Mouse (Mus musculus) frontal cortex, postnatal 10 days (tissue): Measurements from ENCODE around the gene Mcm8.

Source experiments
- DNase-seq, 2 experiments: peaks; one replicate each; pipeline ENCODE4 v3.0.0; 2022; ENCODE audit warnings: low spot score in 2 of 2, mixed read lengths in 1 of 2

The Mcm8 gene

GRCm38 (mm10) chr2:132815608-132816314, at the start of gene Mcm8, which contains the start of gene Trmt6:
TSS of gene Mcm8 (plus strand) at chr2:132816141.
TSS of gene Trmt6 (minus strand) at chr2:132816055.
- peak; percentile 84 to 88 for DNase-seq

DNA sequence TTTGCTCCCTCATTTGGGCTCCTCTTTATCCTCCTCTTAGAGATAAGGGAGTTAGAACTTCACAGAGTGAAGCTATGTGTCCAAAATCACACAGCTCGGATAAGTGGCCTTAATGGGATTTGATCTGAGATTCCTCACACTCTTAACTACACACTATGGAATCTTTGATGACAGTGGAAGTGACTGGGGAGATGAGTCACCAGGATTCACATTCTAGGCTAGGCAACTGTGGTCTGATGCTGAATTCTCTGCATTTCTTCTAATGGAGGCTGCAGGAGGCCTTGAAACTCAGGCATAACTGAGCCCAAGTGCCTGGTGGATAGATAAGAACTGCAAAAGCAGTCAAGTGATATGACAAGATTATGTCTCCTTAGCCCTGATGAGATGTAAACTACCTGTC, 45.1 kb upstream of the Mcm8 start:
- DNase-seq: no peak

GRCm38 (mm10) chr2:132780978-132781377, 35.0 kb upstream of the Mcm8 start, which contains the start of gene Chgb:
TSS of gene Chgb (plus strand) at chr2:132781278.
- DNase-seq: no peak

- DNase-seq: peak; percentile 83 to 84
These were observed 34.4 kb upstream of the Mcm8 start for GRCm38 (mm10) chr2:132781439-132782068.

GRCm38 (mm10) chr2:132784039-132784438, 31.9 kb upstream of the Mcm8 start:
- no peak for DNase-seq

DNA sequence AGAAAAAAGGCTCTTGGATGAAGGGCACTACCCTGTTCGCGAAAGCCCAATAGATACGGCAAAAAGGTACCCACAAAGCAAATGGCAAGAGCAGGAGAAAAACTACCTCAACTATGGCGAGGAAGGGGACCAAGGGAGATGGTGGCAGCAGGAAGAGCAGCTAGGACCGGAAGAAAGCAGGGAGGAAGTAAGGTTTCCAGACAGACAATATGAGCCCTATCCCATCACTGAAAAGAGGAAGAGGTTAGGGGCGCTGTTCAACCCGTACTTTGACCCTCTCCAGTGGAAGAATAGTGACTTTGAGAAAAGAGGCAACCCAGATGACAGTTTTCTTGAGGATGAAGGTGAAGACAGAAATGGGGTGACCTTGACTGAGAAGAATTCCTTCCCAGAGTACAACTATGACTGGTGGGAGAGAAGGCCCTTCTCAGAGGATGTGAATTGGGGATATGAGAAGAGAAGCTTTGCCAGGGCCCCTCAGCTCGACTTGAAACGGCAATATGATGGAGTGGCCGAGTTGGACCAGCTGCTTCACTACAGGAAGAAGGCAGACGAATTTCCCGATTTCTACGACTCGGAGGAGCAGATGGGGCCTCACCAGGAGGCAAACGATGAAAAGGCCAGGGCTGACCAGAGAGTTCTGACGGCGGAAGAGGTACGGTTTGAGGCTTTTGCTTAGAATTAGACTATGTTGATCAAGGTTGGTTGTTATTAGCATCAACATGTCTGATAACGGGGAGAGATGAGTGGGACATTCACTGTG, 22.3 kb upstream of the Mcm8 start:
- no peak for DNase-seq

DNA sequence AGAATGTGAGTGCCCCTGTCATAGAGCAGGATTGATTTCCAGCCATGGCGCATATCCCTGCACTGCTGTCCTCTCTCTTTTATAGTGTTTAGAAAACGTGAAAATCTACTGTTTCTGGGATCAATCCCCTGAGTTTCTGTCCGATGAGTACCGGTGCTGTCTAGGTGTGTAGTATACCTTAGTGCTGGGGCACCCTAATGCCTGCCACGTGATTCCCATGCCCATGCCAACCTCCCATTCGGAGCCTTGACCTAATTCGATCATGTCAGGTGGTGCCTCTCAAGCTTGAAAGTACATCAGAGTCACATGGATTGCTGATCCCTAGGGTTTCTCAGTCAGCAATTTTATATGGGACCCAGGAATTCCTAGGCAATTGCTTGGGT, 21.7 kb upstream of the Mcm8 start:
- DNase-seq: no peak

DNA sequence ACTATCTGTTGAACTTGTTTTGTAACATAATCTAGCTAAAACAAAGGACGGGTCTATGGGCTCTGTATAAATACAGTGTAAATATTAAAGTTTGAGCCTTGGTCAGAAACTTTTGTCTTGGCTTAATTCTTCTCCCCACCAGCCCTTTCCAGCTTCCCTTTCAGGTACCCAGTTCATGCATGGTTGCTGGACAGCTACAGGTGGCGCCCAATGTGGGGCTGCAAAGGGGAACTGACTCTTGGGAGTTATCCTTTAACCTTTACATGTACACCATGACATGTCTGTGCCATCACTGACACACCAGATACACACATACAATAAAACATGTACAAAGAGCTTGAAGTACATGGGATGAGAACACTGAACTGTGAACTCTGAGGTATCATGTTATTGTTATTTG, 13.0 kb upstream of the Mcm8 start:
- no peak for DNase-seq

GRCm38 (mm10) chr2:132841071-132841470, 25.1 kb downstream of the Mcm8 start:
- no peak for DNase-seq

GRCm38 (mm10) chr2:132846407-132847358, 30.7 kb downstream of the Mcm8 start, which contains the start of gene Crls1:
TSS of gene Crls1 (plus strand) at chr2:132846666.
- DNase-seq: peak; percentile 89 to 96

GRCm38 (mm10) chr2:132847581-132847980, 31.6 kb downstream of the Mcm8 start:
- DNase-seq: no peak

- no peak for DNase-seq
These were observed 32.4 kb downstream of the Mcm8 start for GRCm38 (mm10) chr2:132848361-132848760.

- no peak for DNase-seq
These were observed 33.2 kb downstream of the Mcm8 start for GRCm38 (mm10) chr2:132849141-132849540.

DNA sequence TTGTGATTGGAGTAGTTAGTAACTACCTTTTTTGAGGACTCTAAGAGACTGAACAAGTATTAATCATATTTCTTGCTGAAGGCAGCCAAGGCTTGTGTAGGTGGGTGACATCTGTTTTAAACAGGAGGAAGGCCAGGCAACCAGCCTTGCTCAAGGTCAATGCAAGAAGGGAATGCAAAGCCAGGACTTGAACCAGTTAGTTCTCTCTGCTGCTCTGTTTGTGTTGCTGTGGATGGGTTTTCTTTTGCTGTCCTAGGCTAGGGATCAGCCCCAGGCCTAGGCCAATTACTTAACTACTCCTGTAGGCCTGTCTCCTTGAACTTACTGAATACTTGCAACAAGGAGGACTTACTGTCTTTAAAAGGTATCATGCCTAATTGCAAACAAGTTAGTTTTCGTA, 37.1 kb downstream of the Mcm8 start:
- no peak for DNase-seq

DNA sequence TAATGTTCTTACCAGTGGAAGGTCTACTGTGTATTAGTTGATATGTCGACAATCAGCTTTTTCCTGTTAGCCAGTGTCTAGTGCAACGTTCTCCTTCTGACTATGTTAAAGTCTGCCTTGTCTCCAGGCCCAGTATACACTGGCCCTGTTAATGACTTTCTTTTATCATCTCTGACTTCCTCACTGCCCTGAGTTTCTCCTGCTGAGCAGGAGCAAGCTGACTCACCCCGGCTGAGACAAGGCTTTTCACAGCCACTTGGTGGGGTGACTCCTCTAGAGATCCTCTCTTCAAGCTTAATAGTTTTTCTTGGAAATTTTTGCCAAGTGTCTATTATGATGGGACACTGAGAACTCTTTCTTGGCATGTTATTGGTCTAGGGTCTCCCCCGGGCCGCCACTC, 40.4 kb downstream of the Mcm8 start:
- no peak for DNase-seq

- DNase-seq: no peak
These were observed 44.5 kb downstream of the Mcm8 start for GRCm38 (mm10) chr2:132860435-132860834.

DNA sequence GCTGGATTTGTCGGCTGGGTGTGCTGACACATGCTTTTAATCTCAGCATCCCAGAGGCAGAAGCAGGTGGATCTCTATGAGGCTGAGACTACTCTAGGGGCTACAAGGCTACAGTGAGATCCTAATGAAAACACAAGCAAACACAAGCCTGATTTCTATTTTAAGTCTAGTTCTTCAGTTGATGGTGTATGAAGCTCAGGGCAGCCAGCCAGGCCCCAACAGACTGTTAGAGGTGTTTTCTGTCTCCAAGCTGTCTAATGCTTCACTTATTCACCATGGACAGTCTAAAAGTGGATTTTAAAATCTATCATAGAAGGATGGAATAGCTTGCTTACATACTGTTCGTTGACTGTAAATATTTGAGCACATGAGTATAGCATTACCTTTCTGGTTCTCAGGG, 45.5 kb downstream of the Mcm8 start:
- DNase-seq: no peak

DNA sequence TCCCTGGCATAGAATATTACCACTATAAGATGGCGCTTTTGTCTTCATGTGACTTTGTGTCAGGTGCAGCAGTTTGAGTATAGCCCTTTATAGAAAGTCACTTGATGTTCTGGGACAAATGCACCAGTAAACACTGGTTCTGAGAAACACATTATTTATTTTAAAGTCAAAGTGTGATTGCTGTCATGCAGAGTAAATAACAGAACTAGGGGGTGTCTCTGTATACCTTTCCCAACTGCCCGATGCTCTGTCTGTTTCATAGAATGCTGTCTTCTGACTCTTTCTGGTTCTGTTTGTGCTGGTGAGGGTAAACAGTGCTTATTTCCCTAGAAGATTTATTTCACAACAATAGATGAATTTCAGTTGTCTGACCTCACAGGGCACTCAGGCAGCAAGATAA, 47.4 kb downstream of the Mcm8 start:
- DNase-seq: no peak

- DNase-seq: no peak
These were observed 51.6 kb downstream of the Mcm8 start for GRCm38 (mm10) chr2:132867521-132867920.

- DNase-seq: no peak
These were observed 53.7 kb downstream of the Mcm8 start for GRCm38 (mm10) chr2:132869682-132870081.

DNA sequence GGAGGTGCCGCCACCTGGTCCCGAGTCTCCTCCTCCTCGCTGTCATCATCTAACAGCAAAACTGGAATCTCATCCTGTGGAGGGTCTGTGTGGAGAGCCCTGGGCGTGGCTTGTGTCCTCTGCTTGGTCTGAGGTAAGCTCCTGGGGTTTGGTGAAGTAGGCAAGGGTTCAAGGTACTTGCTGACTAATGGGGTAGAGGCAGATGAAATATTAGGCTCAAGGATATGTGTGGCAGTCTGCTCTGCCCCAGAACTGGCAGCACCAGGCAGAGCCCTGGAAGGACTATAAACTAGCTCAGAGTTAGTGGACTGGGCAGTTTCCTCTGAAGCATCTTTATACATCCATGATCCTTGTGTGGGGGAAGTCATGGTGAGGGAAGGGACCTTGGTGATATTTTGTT, 54.3 kb downstream of the Mcm8 start:
- DNase-seq: no peak
